Mouse (Mus musculus): Measurements from ENCODE around the gene Dcaf11. TPM values are rescaled to one million over a fixed set of nuclear protein-coding genes. Genes with fewer than 3 reads are reported as not detected.

Gene Dcaf11
- polyA plus RNA-seq, 1 experiment from 2014 or later, result 61.7 TPM

DNA sequence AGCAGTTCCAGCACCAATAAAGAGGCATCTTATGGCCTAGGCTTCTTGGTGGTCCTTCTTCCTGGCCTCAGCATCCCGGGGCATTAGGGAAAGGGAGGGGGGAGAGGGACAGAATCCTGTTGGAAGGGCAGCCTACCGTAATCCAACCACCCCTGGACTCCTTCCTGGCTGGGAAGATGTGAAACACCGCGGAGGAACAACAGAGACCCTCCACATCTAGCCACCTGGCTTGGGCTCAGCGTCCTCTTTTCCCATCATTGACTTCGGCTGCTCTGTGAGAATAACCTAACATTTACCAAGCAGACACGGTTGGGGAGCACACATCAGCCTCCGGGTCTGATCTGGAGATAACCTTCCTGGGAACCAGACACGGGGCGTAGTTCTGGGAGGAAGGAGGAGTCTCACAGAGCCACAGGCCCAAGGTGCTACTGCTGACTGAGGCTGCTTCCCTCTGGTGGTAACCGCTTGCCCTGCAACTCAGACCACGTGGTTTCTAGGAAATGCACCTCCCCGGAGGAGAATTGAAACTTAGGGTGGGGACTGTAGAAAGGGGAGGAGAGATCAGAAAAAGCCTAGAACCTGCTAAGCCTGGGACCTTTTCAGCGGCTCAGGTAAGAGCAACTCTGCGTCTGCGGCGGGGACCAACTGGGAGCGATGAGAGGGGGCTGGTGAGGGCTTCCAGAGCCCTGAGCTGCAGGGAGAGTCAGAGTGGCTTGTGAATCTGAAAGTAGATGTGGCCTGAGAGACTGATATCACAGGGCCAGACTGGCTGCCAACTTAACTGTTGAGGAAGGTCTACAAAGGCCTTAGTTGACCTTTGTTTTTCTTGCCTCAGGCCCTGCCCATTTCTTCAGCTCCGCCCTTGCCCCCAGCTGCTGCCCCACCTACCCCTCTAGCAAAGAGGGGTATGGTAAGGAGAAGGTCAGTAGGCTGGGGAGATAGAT is 44.1 kb downstream of the Dcaf11 start:
- ATAC-seq (ENCODE audit: insufficient number of reproducible peaks, low FRiP score, low TSS enrichment, low read depth), result peak; percentile 86
- H3K36me3 ChIP-seq, result peaks cover 75% of the 10 kb centered on the region
- 14% methylated on average over 19 of the region's 19 CpGs for WGBS
- peaks cover 19% of the 10 kb centered on the region for H3K4me1 ChIP-seq
- no peaks in the 10 kb centered on the region for H3K9me3 ChIP-seq (replicated peaks)
- peak overlapping the region; percentile 45 for H3K4me2 ChIP-seq (replicated peaks)
- peak overlapping the region; percentile 63 for H3K27ac ChIP-seq (replicated peaks)
- peak overlapping the region; percentile 2; the same call in 1 of the 2 replicates for H3K9ac ChIP-seq
- peak overlapping the region; percentile 39 for H3K4me3 ChIP-seq (replicated peaks)
- H3K27me3 ChIP-seq, result no peaks in the 10 kb centered on the region

DNA sequence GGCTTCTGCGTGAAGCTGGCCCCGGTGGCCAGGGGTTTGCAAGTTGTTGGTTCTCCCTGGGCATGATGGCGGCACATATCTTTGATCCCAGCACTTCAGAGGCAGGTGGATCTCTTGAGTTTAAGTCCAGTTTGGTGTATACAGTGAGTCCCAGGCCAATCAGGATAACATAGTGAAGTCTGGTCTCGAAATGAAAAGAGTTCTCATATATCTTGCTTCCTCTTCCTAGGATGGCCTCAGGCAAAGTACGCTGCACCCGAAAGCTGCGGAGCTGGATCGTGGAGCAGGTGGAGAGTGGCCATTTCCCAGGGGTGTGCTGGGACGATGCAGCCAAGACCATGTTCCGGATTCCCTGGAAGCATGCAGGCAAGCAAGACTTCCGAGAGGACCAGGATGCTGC is 45.0 kb downstream of the Dcaf11 start:
- no peak overlapping the region for H3K27ac ChIP-seq (replicated peaks)
- 80% methylated on average over 11 of the region's 11 CpGs for WGBS

DNA sequence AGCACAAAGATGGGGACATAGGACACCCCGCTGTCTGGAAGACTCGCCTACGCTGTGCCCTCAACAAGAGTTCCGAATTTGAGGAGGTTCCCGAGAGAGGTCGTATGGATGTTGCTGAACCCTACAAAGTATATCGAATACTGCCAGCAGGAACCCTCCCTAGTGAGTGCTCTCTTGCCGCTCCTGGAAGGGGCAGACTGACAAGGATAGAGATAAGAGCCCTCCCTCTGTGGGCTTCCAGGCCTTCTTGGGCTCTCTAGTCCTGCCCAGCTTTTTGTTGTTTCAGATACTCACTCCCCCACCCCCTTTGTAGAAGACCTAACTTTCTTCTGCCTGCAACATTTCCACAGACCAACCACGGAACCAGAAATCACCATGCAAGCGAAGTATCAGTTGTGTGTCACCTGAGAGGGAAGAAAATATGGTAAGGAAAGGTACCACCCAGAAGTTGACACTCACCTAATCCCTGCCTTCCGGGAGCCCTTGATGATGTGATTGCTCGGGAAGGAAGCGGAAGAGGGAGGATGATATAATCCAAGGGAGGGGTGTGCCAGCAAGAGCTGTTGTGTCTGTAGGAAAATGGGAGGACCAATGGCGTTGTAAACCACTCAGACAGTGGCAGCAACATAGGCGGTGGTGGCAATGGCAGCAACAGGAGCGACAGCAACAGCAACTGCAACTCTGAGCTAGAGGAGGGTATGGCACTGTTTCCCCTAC is 46.1 kb downstream of the Dcaf11 start:
- H3K36me3 ChIP-seq, result peaks cover 66% of the 10 kb centered on the region
- peaks cover 19% of the 10 kb centered on the region for H3K4me1 ChIP-seq
- no peak overlapping the region for H3K27ac ChIP-seq (replicated peaks)
- no peaks in the 10 kb centered on the region for H3K9me3 ChIP-seq (replicated peaks)
- no peaks in the 10 kb centered on the region for H3K27me3 ChIP-seq
- WGBS, result 89% methylated on average over 16 of the region's 16 CpGs
- ATAC-seq (ENCODE audit: insufficient number of reproducible peaks, low FRiP score, low TSS enrichment, low read depth), result no peak
- no peak overlapping the region for H3K4me2 ChIP-seq (replicated peaks)
- H3K9ac ChIP-seq, result no peak overlapping the region
- H3K4me3 ChIP-seq (replicated peaks), result no peak overlapping the region

More for the DNA sequence above, 45.0 kb downstream of the Dcaf11 start:
- Histone ChIP-seq H3K4me1 (peaks cover 19% of the 10 kb centered on the region), H3K4me3 (replicated peaks) (peak overlapping the region; percentile 39; the same call in 1 of the 2 replicates), H3K36me3 (peaks cover 72% of the 10 kb centered on the region), H3K4me2 (replicated peaks) (0 out of 2 replicates have a peak overlapping the region, but pooled peaks have one; percentile 8), H3K27me3 (no peaks in the 10 kb centered on the region), H3K9ac (no peak overlapping the region), H3K9me3 (replicated peaks) (no peaks in the 10 kb centered on the region)
- no peak for ATAC-seq (ENCODE audit: insufficient number of reproducible peaks, low FRiP score, low TSS enrichment, low read depth)

DNA sequence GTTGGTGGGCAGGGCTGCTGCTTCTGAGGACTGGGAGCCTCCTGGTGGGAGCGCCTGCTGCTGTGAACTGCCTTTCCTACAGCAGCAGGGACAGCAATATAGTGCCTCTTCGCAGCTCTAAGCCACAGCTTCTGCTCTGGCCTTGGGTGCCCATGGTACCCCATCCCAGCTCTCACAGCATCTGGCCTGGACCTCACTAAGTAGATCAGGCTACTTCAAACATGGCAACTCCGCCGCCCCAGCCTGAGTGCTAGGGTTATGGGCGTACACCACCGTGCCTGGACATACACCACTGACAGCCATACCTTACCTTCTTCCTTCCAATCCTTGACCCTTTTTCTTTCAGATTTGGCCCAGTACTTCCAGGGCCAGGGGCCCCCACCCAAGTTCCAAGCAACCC is 48.5 kb downstream of the Dcaf11 start:
- Histone ChIP-seq H3K36me3 (peaks cover 45% of the 10 kb centered on the region), H3K27me3 (no peaks in the 10 kb centered on the region), H3K9ac (no peak overlapping the region), H3K9me3 (replicated peaks) (no peaks in the 10 kb centered on the region), H3K4me3 (replicated peaks) (no peak overlapping the region), H3K4me2 (replicated peaks) (no peak overlapping the region), H3K27ac (replicated peaks) (no peak overlapping the region), H3K4me1 (peaks cover 17% of the 10 kb centered on the region)
- 91% methylated on average over 6 of the region's 6 CpGs for WGBS
- ATAC-seq (ENCODE audit: insufficient number of reproducible peaks, low FRiP score, low TSS enrichment, low read depth), result no peak

DNA sequence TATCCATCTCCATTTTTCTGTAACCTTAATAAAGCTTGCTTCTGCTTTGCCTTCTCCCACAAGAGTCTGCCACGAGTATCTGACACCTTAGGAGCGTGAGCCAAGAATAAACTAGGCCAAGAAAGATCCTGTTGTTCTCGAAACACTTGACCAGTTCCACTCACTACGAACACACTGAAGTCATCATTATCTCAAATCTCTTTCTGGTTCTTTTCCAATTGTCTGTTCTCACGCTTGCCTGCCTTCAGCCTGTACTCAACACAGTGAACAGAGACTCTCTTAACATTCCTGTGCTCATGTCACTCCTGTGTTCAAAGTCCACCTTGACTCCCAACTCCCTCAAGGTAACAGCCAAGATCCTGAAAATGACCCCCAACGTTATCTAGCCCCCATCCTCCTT is 53.5 kb downstream of the Dcaf11 start:
- no peak for ATAC-seq (ENCODE audit: insufficient number of reproducible peaks, low FRiP score, low TSS enrichment, low read depth)
- no peaks in the 10 kb centered on the region for H3K9me3 ChIP-seq (replicated peaks)
- H3K27me3 ChIP-seq, result no peaks in the 10 kb centered on the region
- no peak overlapping the region for H3K9ac ChIP-seq
- no peaks in the 10 kb centered on the region for H3K4me1 ChIP-seq
- peaks cover 17% of the 10 kb centered on the region for H3K36me3 ChIP-seq
- H3K4me3 ChIP-seq (replicated peaks), result no peak overlapping the region
- WGBS, result 62% methylated on average over 6 of the region's 6 CpGs
- H3K4me2 ChIP-seq (replicated peaks), result no peak overlapping the region
- H3K27ac ChIP-seq (replicated peaks), result no peak overlapping the region

GRCm38 (mm10) chr14:55614565-55615178 is 54.9 kb downstream of the Dcaf11 start:
- no peak overlapping the region for H3K4me2 ChIP-seq (replicated peaks)
- H3K36me3 ChIP-seq, result peaks cover 5% of the 10 kb centered on the region; the same call in 1 of the 2 replicates
- H3K4me1 ChIP-seq, result no peaks in the 10 kb centered on the region
- ATAC-seq (ENCODE audit: insufficient number of reproducible peaks, low FRiP score, low TSS enrichment, low read depth), result no peak
- no peak overlapping the region for H3K9ac ChIP-seq
- no peak overlapping the region for H3K4me3 ChIP-seq (replicated peaks)
- WGBS, result 75% methylated on average over 7 of the region's 7 CpGs
- no peaks in the 10 kb centered on the region for H3K27me3 ChIP-seq
- no peaks in the 10 kb centered on the region for H3K9me3 ChIP-seq (replicated peaks)
- H3K27ac ChIP-seq (replicated peaks), result no peak overlapping the region

DNA sequence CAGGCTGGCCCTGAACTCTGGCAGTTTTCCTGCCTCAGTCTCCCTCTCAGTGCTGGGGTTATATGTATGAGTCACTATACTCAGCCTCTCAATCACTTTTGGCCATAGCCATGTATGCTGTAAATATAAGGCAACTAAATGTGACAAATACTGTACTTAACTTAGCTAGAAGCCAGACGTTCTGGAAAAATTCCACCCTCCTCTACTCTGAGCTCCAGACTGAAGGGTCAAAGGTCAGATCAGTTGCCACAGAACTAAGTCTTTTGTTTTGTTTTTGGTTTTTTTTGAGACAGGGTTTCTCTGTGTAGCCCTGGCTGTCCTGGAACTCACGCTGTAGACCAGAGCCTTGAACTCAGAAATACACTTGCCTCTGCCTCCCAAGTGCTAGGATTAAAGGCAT is 56.1 kb downstream of the Dcaf11 start:
- no peak overlapping the region for H3K9ac ChIP-seq
- no peaks in the 10 kb centered on the region for H3K9me3 ChIP-seq (replicated peaks)
- no peak overlapping the region for H3K4me3 ChIP-seq (replicated peaks)
- no peak overlapping the region for H3K4me2 ChIP-seq (replicated peaks)
- no peaks in the 10 kb centered on the region for H3K4me1 ChIP-seq
- ATAC-seq (ENCODE audit: insufficient number of reproducible peaks, low FRiP score, low TSS enrichment, low read depth), result no peak
- no peaks in the 10 kb centered on the region for H3K27me3 ChIP-seq
- 30% methylated on average over 2 of the region's 2 CpGs for WGBS
- H3K27ac ChIP-seq (replicated peaks), result no peak overlapping the region
- no peaks in the 10 kb centered on the region for H3K36me3 ChIP-seq

DNA sequence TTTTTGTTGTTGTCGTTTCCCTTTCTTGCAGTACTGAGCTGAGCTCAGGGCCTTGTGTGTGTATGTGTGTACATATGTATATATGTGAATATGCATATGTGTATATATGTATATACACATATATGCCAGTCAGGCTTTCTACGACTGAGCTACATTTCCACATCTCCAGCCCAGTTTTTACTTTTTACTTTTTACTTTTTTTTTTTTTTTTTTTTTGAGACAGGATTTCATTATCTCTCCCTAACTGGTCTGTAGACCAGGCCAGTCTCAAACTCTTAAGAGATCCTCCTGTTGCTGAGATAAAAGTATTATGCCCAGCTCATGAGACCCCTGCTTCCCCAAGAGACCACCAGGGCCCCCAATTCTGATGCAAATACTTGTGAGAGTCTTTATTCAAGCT is 57.0 kb downstream of the Dcaf11 start:
- Histone ChIP-seq H3K27me3 (no peaks in the 10 kb centered on the region), H3K9ac (no peak overlapping the region), H3K4me1 (no peaks in the 10 kb centered on the region), H3K36me3 (no peaks in the 10 kb centered on the region), H3K4me3 (replicated peaks) (no peak overlapping the region), H3K4me2 (replicated peaks) (no peak overlapping the region), H3K9me3 (replicated peaks) (no peaks in the 10 kb centered on the region), H3K27ac (replicated peaks) (no peak overlapping the region)
- ATAC-seq (ENCODE audit: insufficient number of reproducible peaks, low FRiP score, low TSS enrichment, low read depth), result no peak
- WGBS, result 83% methylated on average over 2 of the region's 2 CpGs

DNA sequence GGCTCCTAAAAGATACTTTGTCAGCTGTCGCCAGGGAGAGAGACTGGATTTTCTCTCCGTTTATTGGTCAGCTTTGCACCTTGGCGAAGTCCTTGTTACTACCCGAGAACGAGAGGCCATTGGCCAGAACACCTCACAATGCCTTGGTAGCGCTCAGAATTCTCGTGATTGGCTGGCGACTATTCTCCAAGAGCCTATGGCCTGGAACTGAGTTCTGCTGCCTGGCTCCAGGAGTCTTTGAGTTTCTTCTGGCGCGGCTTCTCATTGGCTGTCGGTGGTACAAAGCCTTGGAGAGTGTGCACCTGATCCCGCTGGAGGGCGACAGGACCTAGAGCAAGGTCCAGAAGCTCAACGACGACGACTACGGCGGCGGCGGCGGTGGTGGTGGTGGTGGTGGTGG is 58.0 kb downstream of the Dcaf11 start, which contains the start of gene Rec8:
Gene Rec8, plus strand, starts transcription at position 216 of the 400 bp plus-strand sequence.
- peak within 1 kb of the TSS; percentile 22 for H3K4me2 ChIP-seq (replicated peaks)
- no peak within 1 kb of the TSS for H3K27ac ChIP-seq (replicated peaks)
- no peaks in the 10 kb centered on the region for H3K36me3 ChIP-seq
- no peaks in the 10 kb centered on the region for H3K9me3 ChIP-seq (replicated peaks)
- H3K9ac ChIP-seq, result no peak within 1 kb of the TSS
- no peaks in the 10 kb centered on the region for H3K27me3 ChIP-seq
- WGBS, result 25% methylated on average over 21 of the region's 21 CpGs
- H3K4me3 ChIP-seq (replicated peaks), result no peak within 1 kb of the TSS
- peak; percentile 70; the same call in 1 of the 2 replicates for ATAC-seq (ENCODE audit: insufficient number of reproducible peaks, low FRiP score, low TSS enrichment, low read depth)
- H3K4me1 ChIP-seq, result no peaks in the 10 kb centered on the region

DNA sequence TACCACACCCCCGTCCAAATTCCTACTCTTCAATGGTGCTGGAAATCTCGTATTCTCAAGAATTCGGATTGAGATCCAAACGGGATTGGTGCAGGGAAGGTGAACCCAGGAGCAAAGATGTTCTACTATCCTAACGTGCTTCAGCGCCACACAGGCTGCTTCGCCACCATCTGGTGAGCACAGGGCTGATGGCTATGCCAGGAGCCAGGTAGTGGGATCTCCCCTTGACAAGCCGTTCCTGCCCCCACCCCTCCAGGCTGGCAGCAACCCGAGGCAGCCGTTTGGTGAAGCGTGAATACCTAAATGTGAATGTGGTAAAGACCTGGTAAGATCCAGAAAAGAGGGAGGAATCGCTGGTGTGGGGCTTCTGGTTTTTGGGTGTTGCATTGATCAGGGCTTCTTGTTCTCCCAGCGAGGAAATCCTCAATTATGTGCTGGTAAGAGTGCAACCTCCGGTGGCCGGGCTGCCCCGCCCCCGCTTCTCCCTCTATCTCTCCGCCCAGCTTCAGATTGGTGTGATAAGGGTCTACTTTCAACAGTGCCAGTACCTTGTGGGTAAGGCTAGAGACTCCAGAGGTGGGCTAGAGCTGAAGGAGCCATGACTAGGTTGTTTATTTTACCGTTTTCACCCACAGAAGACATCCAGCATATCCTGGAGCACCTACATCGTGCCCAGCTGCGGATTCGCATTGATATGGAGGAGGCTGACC is 58.8 kb downstream of the Dcaf11 start:
- no peaks in the 10 kb centered on the region for H3K27me3 ChIP-seq
- WGBS, result 42% methylated on average over 22 of the region's 22 CpGs

More for the DNA sequence above, 58.8 kb downstream of the Dcaf11 start:
- peak overlapping the region; percentile 22 for H3K4me2 ChIP-seq (replicated peaks)
- no peak for ATAC-seq (ENCODE audit: insufficient number of reproducible peaks, low FRiP score, low TSS enrichment, low read depth)
- no peak overlapping the region for H3K4me3 ChIP-seq (replicated peaks)
- H3K27ac ChIP-seq (replicated peaks), result no peak overlapping the region
- H3K9me3 ChIP-seq (replicated peaks), result no peaks in the 10 kb centered on the region
- no peaks in the 10 kb centered on the region for H3K36me3 ChIP-seq
- H3K9ac ChIP-seq, result no peak overlapping the region
- H3K4me1 ChIP-seq, result no peaks in the 10 kb centered on the region

All from embryonic facial prominence, embryonic 15.5 days (tissue).